Mouse (Mus musculus) embryonic fibroblast, embryonic 13.5 days (primary cell): ENCODE measurements around the gene Pax7. TPM values are rescaled to one million over a fixed set of nuclear protein-coding genes. Genes with fewer than 3 reads are reported as not detected.

ENCODE experiments used
- H3K27ac ChIP-seq: 2 replicates; pipeline ENCODE4 v1.5.1; 2012; ENCODE audit warnings: low read length, control low read depth, inconsistent platforms; ENCODE audit not compliant: insufficient read depth
- H3K4me1 ChIP-seq: 2 replicates; pipeline ENCODE4 v1.6.1; 2011; ENCODE audit warnings: low read length; ENCODE audit not compliant: control insufficient read depth, insufficient read depth
- H3K4me3 ChIP-seq: 2 replicates; pipeline ENCODE4 v1.5.1; 2011; ENCODE audit warnings: mild to moderate bottlenecking, control low read depth, low read length; ENCODE audit not compliant: insufficient read depth
- CTCF ChIP-seq: IDR thresholded peaks from 2 replicates; pipeline ENCODE4 v1.5.1; 2011; ENCODE audit warnings: mild to moderate bottlenecking, control low read depth, low read length, moderate library complexity, borderline replicate concordance; ENCODE audit not compliant: insufficient read depth
- POLR2A ChIP-seq: IDR thresholded peaks from 2 replicates; pipeline ENCODE4 v1.6.1; 2011; ENCODE audit warnings: low read depth, mild to moderate bottlenecking, control low read depth, low read length, moderate library complexity
- polyA plus RNA-seq: library from polyadenylated mRNA; stranded (reverse); fragments of >200 nt; gene quantifications from 2 replicates; pipeline ENCODE4 v1.2.4, GENCODE M21; 2011; ENCODE audit warnings: low read depth; ENCODE audit not compliant: missing spikeins, insufficient read length

Pax7 gene
- polyA plus RNA-seq, 1 experiment: 0.51 TPM

- Histone ChIP-seq H3K4me1 (no peaks in the 10 kb centered on the region), H3K27ac (no peak overlapping the region), H3K4me3 (no peak overlapping the region)
- TF ChIP-seq POLR2A: no peak
- no peak for TF ChIP-seq CTCF
Measured at GRCm38 (mm10) chr4:139851387-139851786, 18.1 kb upstream of the Pax7 start.

DNA sequence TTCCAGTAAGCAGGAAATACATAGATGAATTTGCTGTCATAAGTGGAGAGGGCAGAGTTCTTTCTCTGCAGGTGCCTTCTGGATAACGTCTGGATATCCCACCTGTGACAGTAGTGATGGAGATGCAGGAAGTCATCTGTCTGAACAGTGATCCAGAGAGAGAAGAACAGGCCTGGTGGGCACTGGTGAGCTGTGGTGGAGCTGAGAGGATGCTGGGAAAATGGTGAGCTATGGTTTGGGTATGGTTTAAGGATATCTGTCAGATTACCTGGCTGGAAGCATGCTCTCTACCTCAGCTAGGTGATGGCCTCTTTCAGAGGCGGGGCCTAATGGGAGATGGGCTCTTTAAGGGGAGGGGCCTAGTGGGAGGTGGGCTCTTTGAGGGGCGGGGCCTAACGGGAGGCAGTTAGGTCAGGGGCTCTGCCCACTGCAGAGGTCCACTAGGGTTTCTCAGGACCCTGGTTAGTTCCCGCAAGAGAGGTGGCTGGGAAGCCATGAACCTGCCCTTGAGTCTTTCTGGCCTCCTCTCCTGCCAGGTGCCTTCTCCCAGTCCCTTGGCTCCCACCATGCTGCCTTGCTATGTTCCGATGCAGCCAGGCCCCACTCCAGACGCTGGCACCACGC is 17.3 kb upstream of the Pax7 start:
- Histone ChIP-seq H3K27ac (no peak overlapping the region), H3K4me3 (no peak overlapping the region), H3K4me1 (no peaks in the 10 kb centered on the region)
- TF ChIP-seq POLR2A (no peak), CTCF (no peak)

- TF ChIP-seq POLR2A (no peak), CTCF (no peak)
Measured at GRCm38 (mm10) chr4:139843456-139843855, 10.1 kb upstream of the Pax7 start.

GRCm38 (mm10) chr4:139842919-139843318 is 9.6 kb upstream of the Pax7 start:
- TF ChIP-seq CTCF: no peak
- TF ChIP-seq POLR2A: no peak
- no peak overlapping the region for H3K4me3 ChIP-seq
- H3K4me1 ChIP-seq: no peaks in the 10 kb centered on the region
- H3K27ac ChIP-seq: no peak overlapping the region

More at GRCm38 (mm10) chr4:139843456-139843855, 10.1 kb upstream of the Pax7 start:
- Histone ChIP-seq H3K27ac (no peak overlapping the region), H3K4me3 (no peak overlapping the region), H3K4me1 (no peaks in the 10 kb centered on the region)

DNA sequence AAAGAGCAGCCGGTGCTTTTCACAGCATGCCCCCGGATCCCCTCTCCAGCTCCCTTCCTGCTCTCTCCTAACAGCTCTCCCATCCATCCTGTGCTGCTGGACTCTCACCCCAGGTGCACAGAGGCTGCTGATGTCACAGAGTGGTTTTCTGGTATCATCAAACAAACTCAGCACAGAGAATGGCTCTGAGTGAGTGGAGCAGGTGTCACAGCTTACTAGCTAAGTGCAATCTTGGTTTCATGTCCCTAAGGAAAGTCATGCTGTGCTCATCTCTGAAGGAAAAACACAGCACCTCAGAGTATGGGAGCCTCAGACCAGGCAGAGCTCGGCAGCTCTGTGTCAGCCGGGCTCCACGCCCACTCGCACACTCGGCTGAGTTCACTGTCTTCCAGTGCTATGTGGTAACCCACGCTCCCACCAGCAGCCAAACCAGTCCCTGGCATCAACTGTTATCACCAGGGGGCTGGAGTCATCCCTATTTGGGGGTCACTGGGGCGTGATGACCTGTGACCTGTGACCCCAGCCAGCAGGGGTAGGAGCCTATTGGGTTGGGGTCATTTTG is 7.7 kb upstream of the Pax7 start:
- TF ChIP-seq CTCF: no peak
- TF ChIP-seq POLR2A: no peak
- Histone ChIP-seq H3K4me1 (no peaks in the 10 kb centered on the region), H3K4me3 (no peak overlapping the region), H3K27ac (no peak overlapping the region)

DNA sequence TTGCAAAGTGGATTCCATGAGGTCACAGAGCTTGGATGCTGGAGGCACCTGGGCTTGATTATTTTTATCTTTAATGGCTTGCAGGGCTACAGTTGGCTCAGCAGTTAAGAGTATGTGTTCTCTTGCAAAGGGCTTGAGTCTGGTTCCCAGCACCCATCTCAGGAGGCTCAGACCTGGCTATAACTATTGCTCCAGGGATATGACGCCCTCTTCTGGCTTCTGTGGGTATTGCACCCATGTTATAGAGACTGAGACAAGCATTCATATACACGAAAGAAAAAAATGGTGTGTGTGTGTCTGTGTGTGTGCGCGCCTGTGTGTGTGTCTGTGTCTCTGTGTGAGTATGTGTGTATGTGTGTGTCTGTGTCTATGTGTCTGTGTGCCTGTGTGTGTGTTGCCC is 7.1 kb upstream of the Pax7 start:
- no peak for TF ChIP-seq POLR2A
- TF ChIP-seq CTCF: no peak
- Histone ChIP-seq H3K27ac (no peak overlapping the region), H3K4me1 (no peaks in the 10 kb centered on the region), H3K4me3 (no peak overlapping the region)

DNA sequence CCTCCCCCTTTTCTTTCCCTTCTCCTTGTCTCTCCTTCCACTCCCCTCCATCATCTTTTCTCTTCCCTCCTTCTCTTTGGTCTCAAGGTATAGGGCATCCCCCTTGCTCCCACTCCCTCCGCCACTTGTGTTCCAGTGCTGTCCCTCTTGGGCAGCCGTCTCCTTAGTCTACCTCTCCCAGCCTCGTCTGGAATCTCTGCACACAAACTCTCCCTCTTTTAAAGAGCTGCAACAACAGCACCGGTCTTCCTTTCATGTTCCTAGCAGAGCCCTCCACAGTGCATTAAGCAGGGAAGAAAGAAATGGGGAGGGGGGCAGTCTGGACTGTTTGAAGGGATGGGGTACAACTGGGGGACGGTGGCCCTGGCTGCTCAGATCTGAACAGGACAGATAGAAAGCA is 3.4 kb upstream of the Pax7 start:
- no peak overlapping the region for H3K4me3 ChIP-seq
- no peak overlapping the region for H3K27ac ChIP-seq
- no peaks in the 10 kb centered on the region for H3K4me1 ChIP-seq
- no peak for TF ChIP-seq CTCF
- TF ChIP-seq POLR2A: no peak

GRCm38 (mm10) chr4:139836196-139836595 is 2.9 kb upstream of the Pax7 start:
- Histone ChIP-seq H3K4me3 (no peak overlapping the region), H3K4me1 (no peaks in the 10 kb centered on the region), H3K27ac (no peak overlapping the region)
- TF ChIP-seq POLR2A (no peak), CTCF (no peak)

DNA sequence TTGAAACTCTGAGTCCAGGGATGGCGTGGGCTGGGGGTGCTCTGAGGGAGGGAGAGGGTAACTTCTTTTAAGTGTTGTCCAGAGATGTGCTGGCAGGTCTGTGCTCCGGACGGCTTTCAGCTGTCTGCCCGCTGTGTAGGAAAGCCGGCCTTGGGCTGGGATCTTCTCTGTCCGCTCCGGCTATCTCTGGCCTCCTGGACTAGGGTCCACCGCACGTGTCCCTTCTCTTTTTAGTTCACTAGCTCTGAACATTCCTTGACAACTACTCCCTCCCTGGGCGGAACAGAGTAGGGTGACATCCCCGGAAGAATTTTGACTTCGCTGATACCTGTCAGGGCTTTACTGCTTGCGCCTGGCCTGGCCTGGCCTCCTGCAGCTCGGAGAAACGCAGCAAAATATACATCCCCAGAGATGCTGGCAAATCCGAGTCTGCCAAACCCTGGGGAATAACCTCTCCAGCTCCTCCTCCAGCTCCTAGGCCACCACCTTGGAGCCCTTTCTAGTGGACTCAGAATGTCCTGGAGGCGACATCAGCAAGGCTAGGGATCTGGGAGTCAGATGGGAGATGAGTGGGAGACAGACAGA is 581 bp upstream of the Pax7 start:
- H3K4me3 ChIP-seq: no peak overlapping the region
- no peak for TF ChIP-seq CTCF
- no peak for TF ChIP-seq POLR2A
- H3K4me1 ChIP-seq: no peaks in the 10 kb centered on the region
- no peak overlapping the region for H3K27ac ChIP-seq

DNA sequence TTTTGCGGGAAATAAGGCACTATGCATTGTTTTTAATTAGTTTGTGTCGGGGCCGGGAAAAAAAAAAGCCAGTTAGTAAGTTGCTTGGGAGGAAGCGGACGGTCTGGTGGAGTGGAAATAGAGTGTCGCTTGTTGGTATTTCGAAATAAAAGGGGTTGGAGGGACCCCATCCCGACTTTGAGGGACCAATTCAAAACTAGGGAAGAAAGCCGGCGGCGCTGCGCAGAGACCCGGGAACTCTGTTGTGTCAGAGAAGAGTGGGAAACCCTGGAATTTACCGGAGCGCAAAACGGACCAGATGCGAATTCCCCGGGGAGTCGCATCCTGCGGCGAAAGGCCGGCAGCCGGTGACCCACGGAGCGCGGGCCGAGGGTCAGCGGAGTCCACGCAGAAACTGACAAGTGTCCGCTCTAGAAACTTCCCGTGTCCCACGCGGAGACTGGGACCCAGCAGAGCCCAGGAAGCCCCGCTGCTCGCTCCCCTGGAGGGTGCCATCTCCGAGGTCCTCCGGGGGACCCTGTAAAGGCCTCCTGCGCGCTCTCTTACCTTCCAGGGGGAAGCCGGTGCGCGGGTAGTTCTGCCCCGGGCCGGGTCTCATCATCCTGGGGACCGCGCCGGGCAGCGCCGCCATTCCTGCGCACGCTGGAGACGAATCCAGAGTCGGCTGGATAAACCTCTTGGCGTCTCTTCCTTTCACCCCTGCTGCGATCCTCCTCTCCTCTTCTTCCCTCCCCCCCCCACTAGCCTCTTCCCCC is 870 bp downstream of the Pax7 start:
- Histone ChIP-seq H3K4me3 (no peak overlapping the region), H3K4me1 (no peaks in the 10 kb centered on the region), H3K27ac (no peak overlapping the region)
- TF ChIP-seq CTCF (no peak), POLR2A (no peak)

DNA sequence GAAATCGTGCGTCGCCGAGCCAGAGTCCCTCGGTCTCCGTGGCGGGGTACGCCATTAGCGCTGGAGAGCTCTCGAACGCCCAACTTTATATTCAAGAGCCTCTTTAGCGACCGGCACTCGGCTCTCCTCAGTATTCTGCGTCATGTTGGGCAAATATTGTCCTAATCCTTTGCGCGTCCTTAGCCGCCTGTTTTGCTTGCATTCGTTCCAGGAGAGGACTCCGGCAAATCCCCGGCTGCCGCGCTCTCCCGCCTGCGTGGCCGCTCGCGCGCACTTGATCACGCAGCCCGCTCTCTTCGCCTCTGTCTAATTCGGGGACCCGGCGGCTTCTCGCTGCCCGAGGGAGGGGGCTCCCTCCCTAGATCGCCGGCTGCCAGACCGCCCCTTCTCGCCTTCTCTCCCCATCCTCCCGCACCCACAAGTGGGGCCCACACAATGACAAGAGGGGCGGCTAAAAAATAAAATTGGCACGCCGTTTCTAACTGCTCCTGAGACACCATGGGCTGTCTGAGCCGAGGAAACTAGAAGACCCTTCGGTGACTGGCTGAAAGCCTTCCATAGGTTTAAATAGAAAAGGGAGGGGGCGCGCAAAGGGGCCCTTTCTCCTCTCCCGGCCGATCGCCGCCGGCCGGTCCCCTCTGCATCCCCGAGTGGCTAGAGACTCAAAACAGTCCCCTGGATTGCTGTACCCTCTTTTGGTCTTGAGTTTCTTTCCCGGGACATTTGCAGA is 1.7 kb downstream of the Pax7 start:
- H3K4me3 ChIP-seq: no peak overlapping the region
- H3K27ac ChIP-seq: no peak overlapping the region
- TF ChIP-seq CTCF (no peak), POLR2A (no peak)
- no peaks in the 10 kb centered on the region for H3K4me1 ChIP-seq
